Mouse (Mus musculus) hindbrain, embryonic 12.5 days (tissue): Measurements from ENCODE around the gene Ldha. TPM values are rescaled to one million over a fixed set of nuclear protein-coding genes. Genes with fewer than 3 reads are reported as not detected.

ENCODE experiments used
- polyA plus RNA-seq: library from polyadenylated mRNA; unstranded; fragments of >200 nt; fragmentation: Nextera tagmentation; extraction: Ambion mirVana; gene quantifications from 2 replicates; pipeline ENCODE4 v1.2.1, GENCODE M21; 2016

Gene Ldha
- polyA plus RNA-seq, 1 experiment from 2014 or later: 900 TPM

Other genes with a start within 250 kb of the Ldha start
- gene Sergef, start 201.7 kb upstream of the Ldha start, polyA plus RNA-seq: 18.9 and 20.3 TPM in 2 replicates
- 0.12 and 0.83 TPM in 2 replicates for gene Tph1, start 168.9 kb upstream of the Ldha start, polyA plus RNA-seq
- 27.2 and 28.4 TPM in 2 replicates for gene Saal1, start 130.8 kb upstream of the Ldha start, polyA plus RNA-seq
- gene Saa3, start 125.8 kb upstream of the Ldha start, polyA plus RNA-seq: 0.09 TPM in 1 of 2 replicates, not detected in the other
- gene Saa4, start 108.9 kb upstream of the Ldha start, polyA plus RNA-seq: not detected in 2 replicates
- 0.37 TPM in 1 of 2 replicates, not detected in the other for gene Saa1, start 98.5 kb upstream of the Ldha start, polyA plus RNA-seq
- not detected in 2 replicates for gene Saa2, start 89.7 kb upstream of the Ldha start, polyA plus RNA-seq
- 23.7 and 28.9 TPM in 2 replicates for gene Hps5, start 45.4 kb upstream of the Ldha start, polyA plus RNA-seq
- gene Gtf2h1, start 45.4 kb upstream of the Ldha start, polyA plus RNA-seq: 47.8 and 50.5 TPM in 2 replicates
- gene Ldhc, start 19.7 kb downstream of the Ldha start, polyA plus RNA-seq: 0.36 TPM in 1 of 2 replicates, not detected in the other
- 310 and 346 TPM in 2 replicates for gene Tsg101, start 78.5 kb downstream of the Ldha start, polyA plus RNA-seq
- gene Uevld, start 117.1 kb downstream of the Ldha start, polyA plus RNA-seq: 8.9 and 9.5 TPM in 2 replicates
- not detected in 2 replicates for gene Gm9999, start 142.1 kb downstream of the Ldha start, polyA plus RNA-seq
- gene Spty2d1, start 166.9 kb downstream of the Ldha start, polyA plus RNA-seq: 14.7 and 16.1 TPM in 2 replicates
- gene Tmem86a, start 209.1 kb downstream of the Ldha start, polyA plus RNA-seq: 19.2 and 20.2 TPM in 2 replicates